Mouse (Mus musculus) erythroid progenitor cell, adult 5-6 weeks (primary cell): ENCODE measurements around the gene Sla2. TPM values are rescaled to one million over a fixed set of nuclear protein-coding genes. Genes with fewer than 3 reads are reported as not detected.
"Not testable (repeated sequence)": the region's sequence is repeated elsewhere in the genome, so short reads cannot be mapped to it uniquely, and the experiment has no call there.

Source experiments
- ATAC-seq: replicated peaks from 2 replicates; pipeline ENCODE4 v1.8.0; 2016; ENCODE audit warnings: moderate number of reproducible peaks, mild to moderate bottlenecking, moderate TSS enrichment, inconsistent platforms; ENCODE audit not compliant: poor library complexity, low FRiP score, severe bottlenecking
- total RNA-seq, 2 experiments: library from RNA; stranded (forward) in 1 of 2; stranded (reverse) in 1 of 2; fragments of 150-400 nt in 1 of 2; fragments of 186-747, 209-891 nt in 1 of 2; gene quantifications; 2 replicates each; pipeline versions ENCODE4 v1.2.3 to v1.2.4; 2015 to 2017; ENCODE audit warnings: low replicate concordance in 2 of 2

Sla2 gene
- 0.72 TPM in 1 of 2 replicates, not detected in the other for total RNA-seq (2015; ENCODE audit: low replicate concordance)
- 0.26 and 0.68 TPM in 2 replicates for total RNA-seq (2017; ENCODE audit: low replicate concordance)

- no peak for ATAC-seq
Measured at GRCm38 (mm10) chr2:156887017-156887416, at the start of gene Sla2. TSS of gene Sla2 (minus strand) at chr2:156887192.

DNA sequence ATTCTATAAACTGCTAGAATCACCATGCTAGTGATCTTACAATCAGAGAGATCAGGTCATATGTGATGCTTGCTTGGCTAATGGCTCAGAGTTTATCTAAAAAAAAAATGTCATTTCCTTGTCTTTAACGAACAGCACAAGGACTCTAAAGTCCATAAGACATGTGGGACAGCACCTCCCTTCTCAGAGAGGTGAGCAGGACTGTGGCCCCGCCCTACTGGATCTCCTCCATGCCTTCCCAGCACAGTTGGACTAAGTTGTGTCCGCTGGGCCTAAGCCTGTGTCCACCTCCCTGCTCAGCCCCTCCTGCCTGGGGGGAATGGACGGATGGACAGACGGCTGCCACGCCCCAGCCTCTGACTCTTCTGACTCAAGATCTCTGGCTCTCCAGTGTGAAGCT lies 48.0 kb upstream of the Sla2 start:
- ATAC-seq, result no peak

- no peak for ATAC-seq
Measured at GRCm38 (mm10) chr2:156933426-156933825, 46.4 kb upstream of the Sla2 start.

DNA sequence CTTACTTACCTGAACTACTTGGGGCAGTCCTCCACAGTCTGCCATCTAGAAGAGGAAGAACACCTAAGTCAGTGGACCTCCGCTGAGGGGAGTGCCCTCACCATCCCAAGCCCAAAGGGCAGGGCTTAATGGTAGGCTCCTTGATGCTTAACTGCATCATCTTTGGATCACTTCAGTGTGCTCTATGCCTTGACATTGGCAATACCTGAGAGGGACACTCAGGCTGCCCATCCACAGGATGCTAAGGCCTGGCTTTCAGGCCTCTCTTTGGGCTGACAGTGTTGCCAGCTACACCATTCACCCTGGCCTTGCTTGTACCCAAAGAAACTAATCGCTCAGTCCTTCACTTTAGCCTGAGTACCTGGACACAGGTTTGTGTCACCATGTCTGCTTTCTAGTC lies 44.4 kb upstream of the Sla2 start:
- no peak for ATAC-seq

- ATAC-seq, result no peak
Measured at GRCm38 (mm10) chr2:156930549-156930948, 43.6 kb upstream of the Sla2 start.

DNA sequence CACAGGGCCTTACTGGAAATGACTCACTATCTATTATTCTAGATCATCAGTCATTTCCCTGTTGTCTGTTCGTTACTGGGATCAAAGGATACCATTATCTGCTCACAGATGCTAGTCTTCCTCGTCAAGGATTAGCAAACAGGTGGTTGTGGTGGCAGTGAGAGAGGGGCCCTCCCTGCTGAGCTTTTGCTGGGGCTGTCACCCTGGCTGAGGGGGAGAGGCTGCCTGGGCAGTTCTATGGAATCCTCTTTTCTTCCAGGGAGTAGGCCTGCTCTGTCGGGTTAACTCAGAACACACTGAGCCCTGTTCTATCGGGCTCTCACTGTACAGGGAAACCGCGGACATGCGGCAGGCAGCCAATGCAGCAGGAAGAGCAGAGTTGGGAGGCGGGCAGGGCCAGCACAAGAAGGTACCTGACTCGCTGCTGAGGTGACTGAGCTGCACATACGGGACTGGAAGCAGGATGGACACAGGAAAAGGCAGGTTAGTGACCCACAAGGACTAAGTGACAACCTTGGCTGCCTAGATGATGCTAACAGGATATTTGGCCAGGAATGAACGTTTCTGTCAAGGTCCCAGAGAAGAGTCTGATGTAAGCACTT lies 42.6 kb upstream of the Sla2 start:
- ATAC-seq, result no peak

DNA sequence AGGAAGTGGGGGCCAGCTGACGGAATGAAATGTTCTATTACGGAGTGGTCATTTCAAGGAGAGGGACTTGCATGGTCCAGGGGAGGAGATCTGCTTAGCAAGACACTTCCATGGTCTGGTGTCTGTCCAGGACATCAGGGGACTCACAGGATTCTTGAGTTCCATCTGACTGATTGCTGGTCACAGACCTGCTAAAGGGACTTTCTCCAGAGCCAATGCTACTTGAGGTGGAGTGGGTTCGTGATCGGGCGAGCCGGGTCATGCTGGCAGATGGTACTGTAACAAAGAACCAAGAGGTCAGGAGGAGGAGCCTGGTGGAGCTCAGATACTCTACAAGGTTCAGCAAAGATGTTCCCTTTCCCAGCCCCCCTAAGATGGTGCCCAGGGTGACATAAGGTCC lies 41.6 kb upstream of the Sla2 start:
- ATAC-seq, result no peak

DNA sequence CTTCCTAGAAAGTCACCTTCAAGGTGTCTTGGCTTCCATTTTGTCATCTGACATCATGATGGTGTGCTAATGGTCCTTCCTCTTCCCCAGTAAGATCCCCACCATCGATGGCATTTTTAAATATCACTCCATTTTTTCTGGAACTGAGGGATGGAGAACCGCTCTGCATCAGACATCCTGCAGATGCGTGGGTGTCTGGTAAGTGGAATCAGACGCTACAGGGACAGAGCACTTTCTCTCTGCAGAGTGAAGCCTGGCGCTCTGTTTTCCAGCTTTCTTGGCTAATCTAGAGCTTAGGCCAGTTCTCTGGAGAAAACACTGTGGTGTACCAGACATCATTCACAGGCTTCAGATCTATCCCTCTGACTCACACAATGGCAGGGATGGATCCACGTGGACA lies 40.7 kb upstream of the Sla2 start:
- ATAC-seq, result no peak

GRCm38 (mm10) chr2:156925611-156926010 lies 38.6 kb upstream of the Sla2 start:
- not testable (repeated sequence) for ATAC-seq

DNA sequence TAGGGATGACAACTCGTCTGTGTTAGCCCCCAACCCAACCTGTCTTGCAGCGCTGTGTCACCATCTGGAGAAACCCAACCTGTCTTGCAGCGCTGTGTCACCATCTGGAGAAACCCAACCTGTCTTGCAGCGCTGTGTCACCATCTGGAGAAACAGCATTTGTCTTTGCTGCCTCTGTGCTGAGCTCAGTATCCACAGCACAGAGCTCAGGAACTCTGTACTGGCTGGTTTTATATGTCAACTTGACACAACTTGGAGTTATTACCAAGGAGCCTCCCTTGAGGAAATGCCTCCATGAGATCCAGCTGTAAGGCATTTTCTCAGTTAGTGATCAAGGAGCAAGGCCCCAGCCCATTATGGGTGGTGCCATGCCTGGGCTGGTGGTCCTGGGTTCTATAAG lies 38.1 kb upstream of the Sla2 start:
- not testable (repeated sequence) for ATAC-seq

- peak; percentile 96 for ATAC-seq
Measured at GRCm38 (mm10) chr2:156924210-156924898, 37.4 kb upstream of the Sla2 start.

GRCm38 (mm10) chr2:156923057-156923456 lies 36.1 kb upstream of the Sla2 start:
- no peak for ATAC-seq

DNA sequence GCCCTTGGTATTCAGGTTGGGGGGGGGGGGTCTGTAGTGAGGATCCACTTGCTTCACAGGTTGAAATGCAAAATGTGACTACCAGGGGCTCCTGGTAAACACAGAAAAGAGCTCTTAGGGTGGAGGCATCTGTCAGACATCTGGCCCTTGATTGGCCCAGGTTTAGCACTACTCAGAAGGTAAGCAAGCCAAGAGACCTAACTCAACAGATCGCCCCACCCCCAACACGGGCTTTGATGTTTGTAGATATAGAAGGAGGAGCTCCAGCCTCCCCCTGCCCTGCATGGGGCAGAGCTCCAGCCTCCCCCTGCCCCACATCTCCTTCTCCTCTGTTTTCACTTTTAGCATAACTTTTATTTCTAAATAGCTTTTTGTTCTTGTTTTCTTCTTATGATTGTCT lies 32.8 kb upstream of the Sla2 start:
- no peak for ATAC-seq

- not testable (repeated sequence) for ATAC-seq
Measured at GRCm38 (mm10) chr2:156919191-156919590, 32.2 kb upstream of the Sla2 start.

DNA sequence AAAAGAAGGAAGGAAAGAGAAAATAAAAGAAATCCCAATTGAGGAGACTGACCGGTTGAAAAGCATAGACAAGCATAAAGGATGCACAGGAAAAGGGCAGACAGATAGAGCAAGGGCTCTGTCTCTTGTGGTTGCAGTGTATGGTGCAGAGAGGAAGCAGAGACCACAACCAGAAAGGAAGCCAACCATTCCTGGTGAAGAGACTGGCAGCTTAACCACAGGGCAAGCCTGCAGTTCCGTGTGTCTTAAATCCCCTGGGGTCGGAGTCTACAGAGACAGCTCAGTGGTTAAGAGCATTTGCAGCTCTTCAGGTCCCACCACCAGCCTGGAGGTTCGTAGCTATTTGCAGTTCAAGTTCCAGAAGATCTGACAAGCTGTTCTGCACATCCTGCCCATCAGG lies 31.6 kb upstream of the Sla2 start:
- no peak for ATAC-seq

DNA sequence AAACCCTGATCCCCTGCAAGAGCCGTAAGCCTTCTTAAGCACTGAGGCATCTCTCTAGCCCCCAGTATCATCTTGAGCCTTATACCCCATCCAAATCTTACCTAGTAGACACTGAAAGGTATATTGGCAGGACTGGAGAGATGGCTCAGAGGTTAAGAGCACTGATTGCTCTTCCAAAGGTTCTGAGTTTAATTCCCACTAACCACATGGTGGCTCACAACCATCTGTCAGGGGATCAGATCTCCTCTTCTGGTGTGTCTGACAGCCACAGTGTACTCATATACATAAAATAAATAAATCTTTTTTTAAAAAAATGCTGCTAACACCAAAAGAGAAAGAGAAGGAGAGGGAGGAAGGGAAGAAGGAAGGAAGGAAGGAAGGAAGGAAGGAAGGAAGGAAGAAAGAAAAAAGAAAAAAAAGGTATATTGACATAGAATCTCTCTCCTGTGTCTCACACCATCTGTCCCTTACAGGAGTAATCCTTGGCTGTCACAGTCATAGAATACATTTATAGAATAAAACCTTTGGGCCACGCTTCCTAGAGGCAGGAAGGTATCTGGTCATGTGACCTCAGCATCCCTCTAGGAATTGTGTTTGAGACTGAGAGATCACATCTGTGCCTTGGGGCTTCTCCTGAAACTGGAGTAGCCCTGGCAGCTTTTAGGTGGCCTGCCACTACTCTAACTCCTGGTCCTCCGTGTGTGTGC lies 29.6 kb upstream of the Sla2 start:
- ATAC-seq, result no peak

DNA sequence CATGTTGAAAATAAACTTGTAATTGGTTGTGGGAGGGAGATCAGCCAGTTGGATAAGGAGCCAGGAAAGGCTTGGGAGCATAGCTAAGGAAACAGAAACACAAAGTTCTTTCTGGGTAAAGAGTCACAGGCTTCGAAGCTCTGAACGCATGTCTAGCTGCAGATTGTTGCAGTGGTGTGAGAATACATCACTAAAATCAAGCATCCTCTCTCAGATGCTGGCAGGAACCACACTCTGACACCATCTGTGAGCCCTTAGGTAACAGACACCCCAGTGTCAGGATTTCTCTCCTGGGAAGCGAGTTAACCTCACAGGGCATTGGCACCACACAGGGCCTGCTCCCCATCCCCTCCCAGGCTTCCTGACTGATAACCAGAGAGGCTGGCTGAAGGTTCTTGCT lies 28.6 kb upstream of the Sla2 start:
- ATAC-seq, result no peak

- ATAC-seq, result no peak
Measured at GRCm38 (mm10) chr2:156913191-156913590, 26.2 kb upstream of the Sla2 start.

GRCm38 (mm10) chr2:156905931-156906330 lies 18.9 kb upstream of the Sla2 start:
- not testable (repeated sequence) for ATAC-seq

GRCm38 (mm10) chr2:156904976-156905717 lies 18.2 kb upstream of the Sla2 start:
- ATAC-seq, result no peak
